Mouse (Mus musculus): ENCODE measurements at regions not wholly inside any gene's neighbourhood (a gene's known extent, or its start where the extent isn't known, plus 50 kb on each side); places are given as distances from the start of the nearest gene placed in this dataset.
A peak's percentile ranks its signal among the peaks of the same experiment; 100 is the strongest.

DNA sequence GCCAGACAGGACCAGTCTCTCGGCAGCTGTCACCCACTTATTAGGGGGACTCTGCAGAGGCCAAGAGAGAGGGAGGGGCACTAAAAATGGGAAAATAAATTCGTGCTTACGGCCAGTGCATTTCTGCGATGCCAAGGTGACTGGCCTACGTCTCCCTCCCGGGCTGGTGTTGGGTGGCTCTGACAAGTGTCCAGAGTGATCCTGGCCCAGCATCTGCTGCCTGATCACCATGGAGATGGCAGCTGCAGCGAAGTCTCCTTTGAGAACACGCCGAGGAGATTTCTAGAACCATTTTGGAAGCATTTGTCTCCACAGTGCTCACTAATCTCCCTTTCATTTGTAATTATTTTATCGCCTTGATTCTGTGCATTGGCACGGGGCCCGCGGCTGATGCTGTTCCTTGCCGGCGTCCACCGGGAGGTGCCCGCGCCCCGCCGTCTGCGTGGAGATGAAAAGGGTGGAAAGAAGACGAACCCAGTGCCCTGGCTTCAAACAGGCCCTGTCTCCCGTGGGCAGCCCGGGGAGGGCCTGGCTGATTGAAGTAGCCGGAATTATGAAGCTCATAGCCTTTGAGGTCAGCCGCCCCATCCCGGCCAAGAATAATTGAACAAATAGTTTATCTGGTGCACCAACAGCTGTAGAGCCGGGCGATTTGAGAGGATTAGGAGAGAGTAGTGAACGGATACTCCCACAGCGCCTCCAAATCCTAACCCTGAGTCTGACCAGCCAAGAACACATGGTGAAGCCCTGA lies 102.2 kb upstream of the Tmem45b start:
- H3K4me1 ChIP-seq, result no peaks in the 10 kb centered on the region
- no peak; the same call in 1 of the 2 replicates for ATAC-seq (ENCODE audit: insufficient read depth, low FRiP score, low read depth)
- no peaks in the 10 kb centered on the region for H3K36me3 ChIP-seq
- H3K27ac ChIP-seq, result no peak overlapping the region
- no peak overlapping the region for H3K4me2 ChIP-seq
- H3K27me3 ChIP-seq (replicated peaks), result no peaks in the 10 kb centered on the region
- H3K4me3 ChIP-seq (replicated peaks), result no peak overlapping the region
- H3K9ac ChIP-seq, result no peak overlapping the region
- WGBS, result 70% methylated on average over 31 of the region's 31 CpGs
- no peaks in the 10 kb centered on the region for H3K9me3 ChIP-seq

DNA sequence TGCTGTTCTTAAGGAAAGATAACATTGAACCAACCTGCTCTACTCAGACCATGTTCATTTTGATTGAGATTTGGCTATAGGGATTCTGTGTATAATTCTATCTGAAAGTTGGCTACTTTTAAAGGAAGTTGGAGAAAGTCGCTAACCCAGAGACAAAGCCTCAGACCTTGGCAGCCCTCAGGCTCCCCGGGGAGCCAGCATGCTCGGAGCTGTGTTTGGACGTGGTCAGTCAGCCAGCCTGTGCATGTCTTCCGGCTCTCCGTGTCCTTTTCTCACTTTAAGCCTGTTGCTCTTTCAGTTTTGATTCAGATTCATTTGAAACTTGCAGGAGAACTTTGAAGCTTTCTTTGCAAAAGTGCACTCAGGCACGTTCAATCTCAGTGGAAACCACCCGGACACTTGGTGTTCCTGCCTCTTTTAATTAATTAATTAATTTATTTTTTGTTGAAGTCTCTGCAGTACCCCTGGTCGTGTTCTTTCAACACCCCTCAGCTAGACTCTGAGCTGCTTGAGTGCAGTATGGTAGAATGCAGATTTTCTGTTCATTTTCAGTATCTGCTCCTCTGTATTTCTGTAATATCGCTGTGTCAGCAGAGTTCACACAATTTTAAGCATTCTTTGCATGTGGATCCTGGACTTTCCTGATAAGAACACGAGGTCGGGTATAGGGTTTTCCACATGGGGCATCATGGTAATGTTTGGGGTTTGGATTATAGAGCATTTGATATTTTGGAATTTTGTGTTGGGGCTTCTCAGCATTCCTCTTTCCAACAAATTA lies 100.9 kb upstream of the Tmem45b start:
- 68% methylated on average over 12 of the region's 12 CpGs for WGBS
- ATAC-seq (ENCODE audit: insufficient read depth, low FRiP score, low read depth), result no peak
- Histone ChIP-seq H3K36me3 (no peaks in the 10 kb centered on the region), H3K4me1 (0 out of 2 replicates have a peak, but pooled peaks cover under 1% of the 10 kb centered on the region), H3K27me3 (replicated peaks) (no peaks in the 10 kb centered on the region), H3K9ac (no peak overlapping the region), H3K27ac (no peak overlapping the region), H3K4me3 (replicated peaks) (no peak overlapping the region), H3K4me2 (no peak overlapping the region), H3K9me3 (no peaks in the 10 kb centered on the region)

DNA sequence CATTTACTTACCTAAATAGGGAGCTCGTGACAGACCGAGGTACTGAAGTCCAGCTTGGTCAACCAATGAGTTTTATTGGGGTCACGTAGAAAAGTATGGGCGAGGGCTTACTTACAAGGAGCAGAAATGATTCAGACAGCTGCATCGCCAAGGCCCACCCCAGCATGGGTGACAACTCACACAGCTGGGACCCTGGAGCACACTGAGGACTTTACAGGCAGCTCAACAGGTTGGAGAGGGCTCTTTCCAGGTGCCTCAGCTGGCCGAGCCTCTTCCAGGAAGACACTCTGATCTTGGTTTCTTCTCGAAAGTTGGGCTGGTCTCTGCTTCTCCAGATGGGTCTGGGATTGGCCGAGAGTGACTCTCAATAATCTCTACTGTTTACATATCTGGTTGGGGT lies 99.3 kb upstream of the Tmem45b start:
- H3K27me3 ChIP-seq (replicated peaks), result no peaks in the 10 kb centered on the region
- no peaks in the 10 kb centered on the region for H3K36me3 ChIP-seq
- no peak overlapping the region for H3K4me2 ChIP-seq
- no peak overlapping the region for H3K9ac ChIP-seq
- no peak overlapping the region for H3K27ac ChIP-seq
- H3K4me3 ChIP-seq (replicated peaks), result no peak overlapping the region
- 0 out of 2 replicates have a peak, but pooled peaks cover 6% of the 10 kb centered on the region for H3K4me1 ChIP-seq
- no peaks in the 10 kb centered on the region for H3K9me3 ChIP-seq
- whole genome bisulfite sequencing, result 80% methylated on average over 8 of the region's 8 CpGs
- no peak for ATAC-seq (ENCODE audit: insufficient read depth, low FRiP score, low read depth)

DNA sequence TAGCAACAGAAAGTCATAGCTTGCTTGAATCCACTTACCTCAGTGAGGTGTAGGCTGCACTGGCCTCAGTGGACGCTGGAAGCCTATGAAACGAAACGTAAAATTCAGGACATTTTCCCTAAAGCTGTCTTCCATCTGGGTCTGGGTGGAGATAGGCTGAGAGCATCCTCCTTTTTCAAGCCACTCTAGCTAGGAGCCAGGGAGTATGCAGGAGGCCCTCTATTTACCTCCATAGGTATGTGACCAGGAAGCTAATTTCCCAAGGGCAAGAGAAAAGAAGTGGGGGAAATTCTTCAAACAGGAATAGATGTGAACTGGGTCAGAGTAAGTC lies 95.9 kb upstream of the Tmem45b start:
- Histone ChIP-seq H3K27ac (no peak overlapping the region), H3K4me1 (0 out of 2 replicates have a peak, but pooled peaks cover 6% of the 10 kb centered on the region), H3K4me2 (no peak overlapping the region), H3K4me3 (replicated peaks) (no peak overlapping the region), H3K9me3 (no peaks in the 10 kb centered on the region), H3K27me3 (replicated peaks) (no peaks in the 10 kb centered on the region), H3K36me3 (no peaks in the 10 kb centered on the region), H3K9ac (0 out of 2 replicates have a peak overlapping the region, but pooled peaks have one; percentile 32)
- WGBS, result 78% methylated on average over 3 of the region's 3 CpGs
- no peak for ATAC-seq (ENCODE audit: insufficient read depth, low FRiP score, low read depth)

DNA sequence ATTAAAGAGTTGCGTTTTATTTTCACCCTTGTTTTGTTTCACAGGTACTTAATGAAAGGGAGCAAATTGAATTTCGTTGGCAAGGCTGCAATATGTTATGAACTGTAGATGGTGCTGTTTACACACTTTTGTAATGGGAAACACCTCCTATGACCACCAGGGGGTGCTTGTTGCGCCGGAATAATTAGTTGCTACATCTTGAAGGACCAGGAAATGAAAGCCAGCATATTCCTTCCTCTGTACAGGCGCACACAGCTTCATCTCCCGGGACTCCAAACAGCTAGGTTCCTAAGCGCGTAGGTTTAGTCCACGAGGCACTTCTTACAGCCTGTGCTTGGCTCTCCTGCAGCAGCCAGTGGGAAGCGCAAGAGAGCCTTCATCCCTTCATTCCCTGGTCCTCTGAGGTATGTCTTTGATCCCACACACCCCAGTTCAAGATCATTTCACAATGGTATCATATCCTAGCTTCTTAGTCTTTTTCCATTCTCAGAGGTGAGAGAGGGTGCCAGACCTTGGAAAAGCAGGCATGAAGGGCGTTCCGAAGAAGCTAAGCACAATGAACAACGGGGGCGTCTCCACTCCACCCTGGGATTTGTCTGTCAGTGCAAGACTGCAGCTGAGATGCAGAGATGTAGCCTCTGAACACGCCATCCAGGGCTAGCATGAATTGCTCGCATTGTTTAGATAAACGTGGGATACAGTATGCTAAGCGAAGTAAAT lies 95.4 kb upstream of the Tmem45b start:
- H3K4me3 ChIP-seq (replicated peaks), result peak overlapping the region; percentile 24
- no peaks in the 10 kb centered on the region for H3K9me3 ChIP-seq
- H3K27ac ChIP-seq, result no peak overlapping the region
- H3K27me3 ChIP-seq (replicated peaks), result no peaks in the 10 kb centered on the region
- H3K4me1 ChIP-seq, result 0 out of 2 replicates have a peak, but pooled peaks cover 6% of the 10 kb centered on the region
- H3K4me2 ChIP-seq, result peak overlapping the region; percentile 54
- peak; percentile 43; the same call in 1 of the 2 replicates for ATAC-seq (ENCODE audit: insufficient read depth, low FRiP score, low read depth)
- H3K9ac ChIP-seq, result peak overlapping the region; percentile 32; the same call in 1 of the 2 replicates
- 34% methylated on average over 18 of the region's 18 CpGs for WGBS
- H3K36me3 ChIP-seq, result no peaks in the 10 kb centered on the region

DNA sequence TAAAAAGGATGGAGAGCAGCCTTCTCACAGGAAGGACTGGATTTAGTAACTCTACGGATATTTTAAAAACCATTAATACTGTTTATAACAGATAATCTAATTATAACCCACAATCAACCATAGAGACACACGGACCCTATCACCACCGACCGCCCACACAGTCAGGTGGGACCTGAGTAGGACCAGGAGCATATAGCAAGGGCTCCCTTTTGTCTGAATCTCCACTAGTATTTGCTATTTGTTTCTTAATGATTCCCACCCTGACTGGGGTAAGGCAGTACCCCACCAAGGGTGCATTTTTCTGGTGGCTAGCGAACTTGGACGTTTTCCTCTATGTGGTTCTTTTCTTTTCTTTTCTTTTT lies 79.4 kb upstream of the Tmem45b start:
- no peaks in the 10 kb centered on the region for H3K36me3 ChIP-seq
- no peak overlapping the region for H3K4me3 ChIP-seq (replicated peaks)
- H3K9me3 ChIP-seq, result no peaks in the 10 kb centered on the region
- no peak overlapping the region for H3K4me2 ChIP-seq
- ATAC-seq (ENCODE audit: insufficient read depth, low FRiP score, low read depth), result no peak
- no peak overlapping the region for H3K9ac ChIP-seq
- H3K27ac ChIP-seq, result no peak overlapping the region
- WGBS, result 69% methylated on average over 6 of the region's 6 CpGs
- H3K4me1 ChIP-seq, result no peaks in the 10 kb centered on the region
- no peaks in the 10 kb centered on the region for H3K27me3 ChIP-seq (replicated peaks)

DNA sequence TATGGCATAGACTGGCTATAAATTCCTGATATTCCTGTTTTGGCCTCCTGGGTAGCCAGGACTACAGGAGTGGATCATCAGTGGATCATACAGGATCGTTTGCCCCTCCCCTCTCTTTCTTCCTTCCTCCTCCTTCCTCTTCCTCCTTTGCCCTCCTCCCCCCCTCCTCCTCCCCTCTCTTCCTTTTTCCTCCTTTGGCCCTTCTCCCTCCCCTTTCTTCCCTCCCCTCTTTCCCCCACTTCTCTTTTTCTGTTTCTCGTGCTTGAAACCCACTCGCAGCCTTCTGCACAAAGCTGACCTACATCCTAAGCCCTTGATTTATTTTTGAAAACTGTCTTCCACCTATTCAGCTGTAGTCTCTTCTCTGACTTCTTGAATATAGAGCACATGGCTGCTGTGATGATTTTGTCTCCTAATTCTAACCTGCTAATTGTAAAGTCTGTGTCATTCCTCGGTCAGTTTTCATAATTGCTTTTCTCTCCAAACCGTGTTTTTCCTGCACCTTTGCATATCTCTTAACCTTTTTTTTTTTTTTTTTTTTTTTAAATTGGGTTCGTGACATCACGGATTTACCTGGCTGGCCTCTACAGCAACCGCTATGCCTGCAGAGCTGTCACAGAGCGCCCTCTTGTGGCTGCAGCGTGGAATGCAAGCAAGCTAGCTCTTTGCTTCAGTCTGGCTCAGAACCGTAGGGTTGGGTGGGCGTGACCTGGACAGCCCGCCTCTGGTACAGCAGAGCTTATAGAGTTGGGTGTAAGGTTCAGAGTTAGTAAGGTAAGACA lies 78.8 kb upstream of the Tmem45b start:
- ATAC-seq (ENCODE audit: insufficient read depth, low FRiP score, low read depth), result peak; percentile 37; the same call in 1 of the 2 replicates
- Histone ChIP-seq H3K4me2 (no peak overlapping the region), H3K27me3 (replicated peaks) (no peaks in the 10 kb centered on the region), H3K9ac (no peak overlapping the region), H3K36me3 (no peaks in the 10 kb centered on the region), H3K9me3 (no peaks in the 10 kb centered on the region), H3K27ac (no peak overlapping the region), H3K4me3 (replicated peaks) (no peak overlapping the region), H3K4me1 (no peaks in the 10 kb centered on the region)
- 7% methylated on average over 13 of the region's 13 CpGs for WGBS

DNA sequence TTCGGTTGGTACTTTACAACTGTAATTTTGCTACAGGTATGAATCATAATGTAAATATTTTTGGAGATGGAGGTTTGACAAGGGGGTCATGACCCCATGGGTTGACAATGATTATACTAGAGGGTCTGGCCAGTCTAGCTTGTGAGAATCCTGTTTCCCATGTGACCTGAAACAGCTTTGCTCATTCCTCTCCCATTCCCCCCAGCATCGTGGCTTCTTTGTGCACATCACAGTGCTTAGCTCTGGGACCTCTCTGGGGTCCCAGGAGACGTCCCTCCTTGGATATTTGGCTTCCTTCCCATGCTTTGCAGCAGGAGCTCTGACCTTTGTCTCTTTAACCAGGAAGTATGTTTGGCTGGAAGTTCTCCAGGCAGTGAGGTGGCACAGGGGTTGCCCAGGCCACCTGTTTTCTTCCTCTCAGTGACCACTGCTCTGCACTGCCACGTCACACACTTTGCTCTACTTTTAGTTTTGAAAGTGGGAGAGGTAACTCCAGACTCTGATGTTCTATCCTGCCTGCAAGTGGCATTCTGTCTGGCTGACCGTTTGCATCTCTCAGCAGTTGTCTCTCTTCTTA lies 77.4 kb upstream of the Tmem45b start:
- Histone ChIP-seq H3K4me2 (no peak overlapping the region), H3K36me3 (no peaks in the 10 kb centered on the region), H3K27me3 (replicated peaks) (no peaks in the 10 kb centered on the region), H3K4me1 (no peaks in the 10 kb centered on the region), H3K27ac (no peak overlapping the region), H3K4me3 (replicated peaks) (no peak overlapping the region), H3K9ac (no peak overlapping the region), H3K9me3 (no peaks in the 10 kb centered on the region)
- WGBS, result 49% methylated on average over 5 of the region's 5 CpGs
- ATAC-seq (ENCODE audit: insufficient read depth, low FRiP score, low read depth), result no peak

DNA sequence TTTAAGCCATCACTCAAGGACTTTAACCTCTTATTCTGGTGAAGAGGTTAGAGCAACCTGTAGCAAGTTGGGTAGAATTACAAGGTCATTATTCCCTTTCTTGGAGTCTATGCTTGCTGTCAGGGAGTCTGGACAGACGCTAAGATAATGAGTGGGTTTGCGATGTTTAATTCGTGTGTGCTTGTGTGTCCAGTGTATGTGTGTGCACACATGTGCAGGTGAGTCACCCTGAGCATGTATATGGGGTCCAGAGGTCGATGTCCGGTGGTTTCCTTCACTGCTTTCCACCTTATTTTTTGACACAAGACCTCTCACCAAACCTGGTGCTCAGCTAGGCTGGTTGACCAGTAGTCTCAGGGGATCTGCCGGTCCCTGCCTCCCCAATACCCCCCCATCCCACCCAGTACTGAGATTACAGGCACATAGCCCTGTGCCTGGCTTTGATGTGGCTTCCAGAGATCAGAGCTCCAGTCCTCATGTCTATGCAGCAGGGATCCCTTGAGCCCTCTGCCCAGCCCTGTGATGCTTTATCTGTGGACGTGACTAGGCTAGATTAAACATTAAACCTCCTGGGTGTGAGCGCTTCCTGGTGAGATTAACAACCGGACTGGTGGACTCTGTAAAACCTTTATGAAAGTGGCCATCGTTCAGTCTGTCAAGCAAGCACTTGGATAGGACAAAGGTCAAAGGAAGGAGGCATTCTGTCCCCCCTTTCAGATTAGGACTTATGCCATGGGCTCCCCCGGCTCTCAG lies 74.4 kb upstream of the Tmem45b start:
- WGBS, result 68% methylated on average over 11 of the region's 11 CpGs
- no peaks in the 10 kb centered on the region for H3K9me3 ChIP-seq
- no peaks in the 10 kb centered on the region for H3K4me1 ChIP-seq
- H3K9ac ChIP-seq, result no peak overlapping the region
- H3K4me2 ChIP-seq, result no peak overlapping the region
- ATAC-seq (ENCODE audit: insufficient read depth, low FRiP score, low read depth), result peak; percentile 90
- H3K27ac ChIP-seq, result peak overlapping the region; percentile 59; the same call in 1 of the 2 replicates
- no peaks in the 10 kb centered on the region for H3K36me3 ChIP-seq
- H3K27me3 ChIP-seq (replicated peaks), result no peaks in the 10 kb centered on the region
- H3K4me3 ChIP-seq (replicated peaks), result no peak overlapping the region

DNA sequence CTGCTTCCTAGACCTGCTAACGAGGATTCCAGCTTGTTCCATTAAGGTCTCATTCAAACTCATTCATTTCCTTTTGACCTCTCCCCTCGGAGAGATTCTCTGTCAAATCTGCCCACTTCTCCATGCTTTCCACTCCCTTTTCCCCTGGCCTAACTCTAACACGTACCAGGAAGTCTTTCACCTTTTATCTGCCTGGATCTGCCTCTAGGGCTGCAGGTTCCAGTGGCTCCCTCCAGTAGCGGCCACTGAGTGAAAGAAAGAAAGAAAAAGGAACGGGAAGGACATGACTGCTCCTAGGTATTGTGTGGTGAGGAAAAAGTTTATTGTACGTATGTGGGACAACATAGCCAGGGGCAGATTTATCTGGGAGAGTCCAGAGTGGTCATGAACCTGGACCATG lies 64.8 kb upstream of the Tmem45b start:
- H3K4me1 ChIP-seq, result no peaks in the 10 kb centered on the region
- ATAC-seq (ENCODE audit: insufficient read depth, low FRiP score, low read depth), result no peak
- no peaks in the 10 kb centered on the region for H3K36me3 ChIP-seq
- no peak overlapping the region for H3K4me3 ChIP-seq (replicated peaks)
- no peak overlapping the region for H3K9ac ChIP-seq
- no peaks in the 10 kb centered on the region for H3K27me3 ChIP-seq (replicated peaks)
- no peaks in the 10 kb centered on the region for H3K9me3 ChIP-seq
- H3K27ac ChIP-seq, result no peak overlapping the region
- 57% methylated on average over 6 of the region's 6 CpGs for WGBS
- no peak overlapping the region for H3K4me2 ChIP-seq

DNA sequence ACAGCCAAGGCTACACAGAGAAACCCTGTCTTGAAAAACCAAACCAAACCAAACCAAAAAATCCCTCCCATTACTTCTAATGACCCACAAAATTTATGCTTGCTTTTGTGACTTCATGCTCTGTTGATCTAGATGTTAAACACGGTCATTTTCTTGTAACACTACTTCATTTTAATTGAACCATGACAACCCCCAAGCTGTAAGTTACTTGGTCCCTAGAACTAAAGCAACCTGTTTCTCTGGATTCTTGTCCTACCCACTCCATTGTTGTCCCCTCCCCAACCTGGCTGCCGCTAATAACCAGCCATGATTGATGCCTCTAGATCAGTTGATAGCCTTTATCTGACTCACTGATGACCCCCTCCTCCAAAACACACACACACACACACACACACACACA lies 63.0 kb upstream of the Tmem45b start:
- Histone ChIP-seq H3K36me3 (no peaks in the 10 kb centered on the region), H3K9ac (no peak overlapping the region), H3K27me3 (replicated peaks) (no peaks in the 10 kb centered on the region), H3K4me2 (no peak overlapping the region), H3K27ac (no peak overlapping the region), H3K4me3 (replicated peaks) (no peak overlapping the region), H3K9me3 (no peaks in the 10 kb centered on the region), H3K4me1 (no peaks in the 10 kb centered on the region)
- ATAC-seq (ENCODE audit: insufficient read depth, low FRiP score, low read depth), result no peak
- 67% methylated on average over 2 of the region's 2 CpGs for WGBS

Data from stomach, embryonic 15.5 days (tissue).